Mouse (Mus musculus) CH12.LX (cell line): ENCODE data around the gene Hvcn1.

Experiments used
- CHD1 ChIP-seq: IDR thresholded peaks from 2 replicates; pipeline ENCODE4 v1.6.1; 2012; ENCODE audit warnings: low read depth, low read length, improper control_type of control experiment, inconsistent platforms
- EP300 ChIP-seq: IDR thresholded peaks from 2 replicates; pipeline ENCODE4 v1.6.1; 2011; ENCODE audit warnings: low read length, improper control_type of control experiment
- MAX ChIP-seq: IDR thresholded peaks from 2 replicates; pipeline ENCODE4 v1.6.1; 2011; ENCODE audit warnings: low read length, improper control_type of control experiment
- MXI1 ChIP-seq: IDR thresholded peaks from 2 replicates; pipeline ENCODE4 v1.6.1; 2011; ENCODE audit warnings: mild to moderate bottlenecking, low read depth, low read length, improper control_type of control experiment
- NRF1 ChIP-seq: IDR thresholded peaks from 2 replicates; pipeline ENCODE4 v1.6.1; 2014; ENCODE audit warnings: low read depth, mild to moderate bottlenecking, inconsistent platforms, low read length, improper control_type of control experiment, moderate library complexity
- POLR2AphosphoS2 ChIP-seq: IDR thresholded peaks from 2 replicates; pipeline ENCODE4 v1.6.1; 2011; ENCODE audit warnings: low read depth, low read length, improper control_type of control experiment

- no peak for TF ChIP-seq NRF1
- TF ChIP-seq EP300 = no peak
- no peak for TF ChIP-seq MAX
- no peak for TF ChIP-seq POLR2AphosphoS2
- no peak for TF ChIP-seq MXI1
- no peak for TF ChIP-seq CHD1
Observed at GRCm38 (mm10) chr5:122217636-122218035, 11.0 kb downstream of the Hvcn1 start.
